Mouse (Mus musculus) cortical plate, adult 2 months (tissue): ENCODE results near the gene Slc26a1. TPM values are rescaled to one million over a fixed set of nuclear protein-coding genes. Genes with fewer than 3 reads are reported as not detected.

Experiments used
- H3K27ac ChIP-seq: fragments of 200-500 bp; 2 replicates; pipeline ENCODE4 v1.5.1; 2012; ENCODE audit warnings: low read length, control low read depth, inconsistent platforms; ENCODE audit not compliant: insufficient read depth
- H3K4me1 ChIP-seq: fragments of 200-500 bp; 2 replicates; pipeline ENCODE4 v1.6.1; 2011; ENCODE audit warnings: low read length; ENCODE audit not compliant: control insufficient read depth, insufficient read depth
- H3K4me3 ChIP-seq: fragments of 200-500 bp; 2 replicates; pipeline ENCODE4 v1.5.1; 2011; ENCODE audit warnings: mild to moderate bottlenecking, low read length, control low read depth; ENCODE audit not compliant: insufficient read depth
- CTCF ChIP-seq: fragments of 200-500 bp; IDR thresholded peaks from 2 replicates; pipeline ENCODE4 v1.5.1; 2011; ENCODE audit warnings: mild to moderate bottlenecking, control low read depth, low read length; ENCODE audit not compliant: insufficient read depth; ENCODE audit errors: extremely low read depth
- POLR2A ChIP-seq: fragments of 200-500 bp; IDR thresholded peaks from 2 replicates; pipeline ENCODE4 v1.6.1; 2011; ENCODE audit warnings: mild to moderate bottlenecking, low read length, control low read depth; ENCODE audit not compliant: insufficient read depth; ENCODE audit errors: extremely low read depth
- polyA plus RNA-seq: library from polyadenylated mRNA; depleted of rRNA; stranded (reverse); fragments of >200 nt; gene quantifications from 2 replicates; pipeline ENCODE4 v1.2.3, GENCODE M21; 2012; rRNA removed

Gene Slc26a1
- polyA plus RNA-seq: 1.2 and 1.4 TPM in 2 replicates

DNA sequence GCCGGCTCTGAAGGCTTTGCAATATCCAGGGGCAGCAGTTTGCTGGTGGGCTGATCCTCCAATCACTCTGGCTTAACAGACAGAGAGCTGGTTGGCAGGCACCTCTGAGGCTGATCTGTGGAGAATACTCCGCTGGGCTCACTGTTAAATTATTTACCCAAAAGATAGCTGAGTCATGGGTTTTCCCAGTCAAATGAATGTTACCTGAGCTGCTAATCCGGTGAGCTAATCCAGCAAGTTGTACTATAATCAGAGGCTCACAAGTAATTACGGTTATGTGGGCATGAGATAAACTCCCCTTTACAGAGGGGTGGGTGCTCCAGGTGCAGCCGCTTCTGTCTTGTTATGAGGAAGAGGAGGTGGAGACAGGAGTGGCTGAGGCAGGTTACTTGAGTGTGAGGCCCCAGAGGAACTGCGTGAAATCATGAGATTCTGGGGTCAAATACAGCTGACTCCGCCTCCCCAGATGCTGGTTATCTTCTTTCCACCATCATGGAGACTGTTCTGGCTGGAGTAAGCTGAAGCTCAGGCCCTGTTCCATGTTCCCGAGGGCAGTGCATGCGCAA lies at the start of gene Slc26a1:
Gene Slc26a1, minus strand, starts transcription at position 319 of the 566 bp plus-strand sequence.
- TF ChIP-seq CTCF: no peak
- no peak for TF ChIP-seq POLR2A
- Histone ChIP-seq H3K4me1 (peaks cover 5% of the 10 kb centered on the region; the same call in 1 of the 2 replicates), H3K4me3 (no peak within 1 kb of the TSS), H3K27ac (no peak within 1 kb of the TSS)

- Histone ChIP-seq H3K4me1 (no peaks in the 10 kb centered on the region), H3K27ac (no peak overlapping the region), H3K4me3 (no peak overlapping the region)
- TF ChIP-seq POLR2A: no peak
- TF ChIP-seq CTCF: no peak
Observed at GRCm38 (mm10) chr5:108724006-108724405, 48.6 kb upstream of the Slc26a1 start.

DNA sequence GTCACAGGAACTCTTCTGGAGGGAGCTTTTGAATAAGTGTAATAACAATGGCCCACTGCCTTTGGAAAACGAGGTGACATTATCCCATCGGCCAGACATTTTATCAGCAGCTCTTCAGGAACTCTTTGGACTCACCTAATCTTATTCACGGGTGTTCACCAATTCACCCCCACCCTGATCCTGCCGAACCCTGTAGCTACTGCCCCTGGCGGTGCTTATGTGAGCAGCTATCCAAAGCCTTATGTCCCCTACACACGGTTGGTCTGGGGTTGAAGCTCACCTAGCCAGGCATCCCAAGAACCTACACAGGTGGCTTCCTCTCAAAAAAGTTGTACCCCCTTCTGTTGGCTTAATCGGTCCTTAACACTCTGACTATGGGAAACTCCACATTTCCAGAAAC lies 44.4 kb upstream of the Slc26a1 start:
- TF ChIP-seq CTCF: no peak
- no peak for TF ChIP-seq POLR2A
- Histone ChIP-seq H3K27ac (no peak overlapping the region), H3K4me1 (no peaks in the 10 kb centered on the region), H3K4me3 (no peak overlapping the region)

- Histone ChIP-seq H3K4me3 (no peak overlapping the region), H3K4me1 (0 out of 2 replicates have a peak, but pooled peaks cover 2% of the 10 kb centered on the region), H3K27ac (no peak overlapping the region)
- TF ChIP-seq CTCF (no peak), POLR2A (no peak)
Observed at GRCm38 (mm10) chr5:108718051-108718450, 42.7 kb upstream of the Slc26a1 start.

GRCm38 (mm10) chr5:108715974-108716373 lies 40.6 kb upstream of the Slc26a1 start:
- Histone ChIP-seq H3K4me1 (0 out of 2 replicates have a peak, but pooled peaks cover 2% of the 10 kb centered on the region), H3K4me3 (no peak overlapping the region), H3K27ac (no peak overlapping the region)
- TF ChIP-seq POLR2A (no peak), CTCF (no peak)

GRCm38 (mm10) chr5:108714149-108714548 lies 38.8 kb upstream of the Slc26a1 start:
- Histone ChIP-seq H3K4me1 (0 out of 2 replicates have a peak, but pooled peaks cover 2% of the 10 kb centered on the region), H3K4me3 (no peak overlapping the region), H3K27ac (no peak overlapping the region)
- no peak for TF ChIP-seq CTCF

- TF ChIP-seq CTCF: no peak
- no peak for TF ChIP-seq POLR2A
- Histone ChIP-seq H3K4me1 (0 out of 2 replicates have a peak, but pooled peaks cover 2% of the 10 kb centered on the region), H3K27ac (no peak overlapping the region), H3K4me3 (no peak overlapping the region)
Observed at GRCm38 (mm10) chr5:108713691-108714090, 38.3 kb upstream of the Slc26a1 start.

- Histone ChIP-seq H3K4me3 (no peak overlapping the region), H3K27ac (no peak overlapping the region), H3K4me1 (0 out of 2 replicates have a peak, but pooled peaks cover 2% of the 10 kb centered on the region)
- TF ChIP-seq POLR2A (no peak), CTCF (no peak)
Observed at GRCm38 (mm10) chr5:108713096-108713495, 37.7 kb upstream of the Slc26a1 start.

DNA sequence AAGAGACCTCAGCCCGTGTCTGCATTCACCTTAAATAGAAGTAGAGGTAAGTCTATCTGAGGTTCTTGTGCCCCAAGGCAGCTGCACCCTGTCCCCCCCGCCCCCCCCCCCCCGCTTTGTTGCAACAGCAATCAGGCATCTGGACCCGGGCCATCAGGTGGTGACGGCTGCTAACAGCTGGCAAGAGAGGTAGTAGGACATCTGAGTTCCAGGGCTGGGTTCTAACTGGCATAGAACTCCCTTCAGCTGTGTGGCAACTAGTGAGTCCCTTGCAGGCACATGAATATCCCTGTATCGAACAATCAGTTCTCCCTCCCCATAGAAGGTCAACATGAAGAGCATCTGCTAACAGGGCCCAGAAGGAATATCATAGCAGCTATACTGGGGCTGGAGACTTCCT lies 36.6 kb upstream of the Slc26a1 start:
- Histone ChIP-seq H3K27ac (no peak overlapping the region), H3K4me3 (no peak overlapping the region), H3K4me1 (0 out of 2 replicates have a peak, but pooled peaks cover 2% of the 10 kb centered on the region)
- no peak for TF ChIP-seq POLR2A
- no peak for TF ChIP-seq CTCF

- no peak overlapping the region for H3K4me3 ChIP-seq
- H3K27ac ChIP-seq: no peak overlapping the region
- 0 out of 2 replicates have a peak, but pooled peaks cover 2% of the 10 kb centered on the region for H3K4me1 ChIP-seq
- TF ChIP-seq CTCF: no peak
- TF ChIP-seq POLR2A: no peak
Observed at GRCm38 (mm10) chr5:108708981-108709731, 33.8 kb upstream of the Slc26a1 start.
